Mouse (Mus musculus): Measurements from ENCODE around the gene Lrrtm4. TPM values are rescaled to one million over a fixed set of nuclear protein-coding genes. Genes with fewer than 3 reads are reported as not detected.

Gene Lrrtm4
- polyA plus RNA-seq, 1 experiment, result not detected

DNA sequence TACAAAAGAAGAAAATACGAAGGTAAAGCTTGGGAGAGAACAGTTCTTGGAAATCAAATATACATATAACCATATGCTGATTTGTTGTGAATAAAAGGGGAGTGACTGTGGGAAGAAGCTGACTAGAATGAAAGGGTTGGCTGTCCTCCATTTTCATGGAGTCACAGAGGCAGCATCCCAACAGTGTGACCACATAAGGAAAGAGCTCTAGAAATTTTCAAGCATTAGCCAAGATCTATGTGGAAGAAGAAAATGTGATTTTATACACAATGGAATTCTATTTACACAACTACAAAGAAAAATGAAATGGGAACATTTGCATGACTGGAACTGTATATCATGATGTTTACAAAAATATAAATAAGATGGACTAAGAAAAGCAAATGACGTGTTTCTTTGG, 821.1 kb downstream of the Lrrtm4 start:
- Histone ChIP-seq H3K4me3 (ENCODE audit: low read depth, low read length) (no peak overlapping the region), H3K27me3 (ENCODE audit: control insufficient read depth, insufficient read depth, low read length, poor library complexity, severe bottlenecking) (no peaks in the 10 kb centered on the region), H3K27ac (ENCODE audit: insufficient read depth, low read length) (no peak overlapping the region), H3K9me3 (replicated peaks; ENCODE audit: control insufficient read depth, insufficient read depth, low read length, poor library complexity, severe bottlenecking) (no peaks in the 10 kb centered on the region), H3K36me3 (ENCODE audit: control insufficient read depth, insufficient read depth, low read length, poor library complexity, severe bottlenecking) (no peaks in the 10 kb centered on the region), H3K9ac (ENCODE audit: low read depth, poor library complexity, severe bottlenecking) (no peak overlapping the region), H3K4me1 (ENCODE audit: control insufficient read depth, insufficient read depth, low read length) (no peaks in the 10 kb centered on the region)
- TF ChIP-seq EP300 (IDR thresholded peaks at IDR 0.05; ENCODE audit: insufficient read depth, low read depth, low read length), result no peak
- no peak for TF ChIP-seq POLR2A (IDR thresholded peaks at IDR 0.05; ENCODE audit: insufficient read depth, low read length)
- no peak for TF ChIP-seq CTCF (IDR thresholded peaks at IDR 0.05; ENCODE audit: low read depth, low read length)

DNA sequence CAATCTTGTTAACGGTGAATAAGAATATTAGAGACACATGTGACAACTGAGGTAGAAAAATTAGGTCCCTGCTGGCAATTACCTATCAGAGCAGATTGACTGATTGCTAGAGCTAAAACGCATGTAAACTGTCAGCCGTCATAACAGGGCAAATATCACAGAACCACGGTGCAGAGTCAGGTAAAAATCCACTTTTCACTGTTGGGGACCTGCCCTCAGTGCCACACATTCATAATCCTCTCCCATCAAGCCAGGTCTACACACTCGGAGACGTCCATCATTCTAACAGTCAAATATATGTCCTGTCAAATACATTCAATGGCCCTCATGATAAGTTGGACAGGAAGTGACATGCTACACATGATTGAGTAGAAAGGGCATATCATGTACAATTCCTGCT, 826.6 kb downstream of the Lrrtm4 start:
- TF ChIP-seq POLR2A (IDR thresholded peaks at IDR 0.05; ENCODE audit: insufficient read depth, low read length) (no peak), CTCF (IDR thresholded peaks at IDR 0.05; ENCODE audit: low read depth, low read length) (no peak), EP300 (IDR thresholded peaks at IDR 0.05; ENCODE audit: insufficient read depth, low read depth, low read length) (no peak)
- no peaks in the 10 kb centered on the region for H3K27me3 ChIP-seq (ENCODE audit: control insufficient read depth, insufficient read depth, low read length, poor library complexity, severe bottlenecking)

DNA sequence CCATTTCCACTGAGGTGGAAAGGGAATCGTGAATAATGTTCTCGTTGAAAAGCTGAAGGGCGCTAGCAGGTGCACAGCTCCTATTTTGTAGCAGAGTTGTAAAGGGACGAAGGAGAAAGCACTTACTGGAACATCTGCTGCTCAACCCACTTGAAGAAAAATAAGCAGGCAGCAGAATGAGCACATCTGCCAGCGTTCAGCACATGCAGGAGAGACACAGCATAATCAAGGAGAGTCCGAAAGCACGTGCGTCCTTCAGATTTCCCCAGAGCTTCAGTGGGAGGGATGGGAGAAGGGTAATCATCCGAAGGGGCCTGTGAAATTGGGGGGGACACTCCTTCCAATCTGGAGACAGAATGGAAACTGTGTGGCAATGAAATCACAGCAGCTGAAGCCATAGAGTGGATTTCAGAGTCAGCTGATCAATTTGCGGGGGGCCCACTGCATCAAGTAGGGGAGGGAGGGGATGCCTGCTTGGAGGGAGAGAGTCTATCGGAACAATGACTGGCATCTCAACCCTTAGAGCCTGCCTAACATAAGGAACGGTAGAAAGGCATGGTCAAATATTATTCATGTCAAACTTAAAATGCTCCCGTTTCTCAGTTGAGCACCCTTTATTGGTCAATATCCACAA, 838.4 kb downstream of the Lrrtm4 start:
- Histone ChIP-seq H3K9me3 (replicated peaks; ENCODE audit: control insufficient read depth, insufficient read depth, low read length, poor library complexity, severe bottlenecking) (no peaks in the 10 kb centered on the region), H3K9ac (ENCODE audit: low read depth, poor library complexity, severe bottlenecking) (no peak overlapping the region), H3K4me1 (ENCODE audit: control insufficient read depth, insufficient read depth, low read length) (no peaks in the 10 kb centered on the region), H3K36me3 (ENCODE audit: control insufficient read depth, insufficient read depth, low read length, poor library complexity, severe bottlenecking) (no peaks in the 10 kb centered on the region), H3K4me3 (ENCODE audit: low read depth, low read length) (no peak overlapping the region), H3K27me3 (ENCODE audit: control insufficient read depth, insufficient read depth, low read length, poor library complexity, severe bottlenecking) (no peaks in the 10 kb centered on the region), H3K27ac (ENCODE audit: insufficient read depth, low read length) (no peak overlapping the region)
- TF ChIP-seq EP300 (IDR thresholded peaks at IDR 0.05; ENCODE audit: insufficient read depth, low read depth, low read length) (no peak), CTCF (IDR thresholded peaks at IDR 0.05; ENCODE audit: low read depth, low read length) (no peak), POLR2A (IDR thresholded peaks at IDR 0.05; ENCODE audit: insufficient read depth, low read length) (no peak)

More for the DNA sequence above, 826.6 kb downstream of the Lrrtm4 start:
- H3K9me3 ChIP-seq (replicated peaks; ENCODE audit: control insufficient read depth, insufficient read depth, low read length, poor library complexity, severe bottlenecking), result no peaks in the 10 kb centered on the region
- no peak overlapping the region for H3K9ac ChIP-seq (ENCODE audit: low read depth, poor library complexity, severe bottlenecking)
- H3K4me1 ChIP-seq (ENCODE audit: control insufficient read depth, insufficient read depth, low read length), result no peaks in the 10 kb centered on the region
- H3K27ac ChIP-seq (ENCODE audit: insufficient read depth, low read length), result no peak overlapping the region
- H3K4me3 ChIP-seq (ENCODE audit: low read depth, low read length), result no peak overlapping the region
- no peaks in the 10 kb centered on the region for H3K36me3 ChIP-seq (ENCODE audit: control insufficient read depth, insufficient read depth, low read length, poor library complexity, severe bottlenecking)

Other genes starting within 250 kb of the Lrrtm4 start
- gene Gm20594, start 201.0 kb upstream of the Lrrtm4 start, polyA plus RNA-seq (2011; ENCODE audit: insufficient read depth, insufficient read length, low read depth, missing spikeins), result 2.5 TPM in 1 of 2 replicates, not detected in the other

Data from ES-Bruce4 (cell line).